Mouse (Mus musculus) cortical plate, adult 2 months (tissue): ENCODE measurements around the gene Zfp367.

ENCODE experiments used
- CTCF ChIP-seq: fragments of 200-500 bp; IDR thresholded peaks from 2 replicates; pipeline ENCODE4 v1.5.1; 2011; ENCODE audit warnings: mild to moderate bottlenecking, control low read depth, low read length; ENCODE audit not compliant: insufficient read depth; ENCODE audit errors: extremely low read depth
- POLR2A ChIP-seq: fragments of 200-500 bp; IDR thresholded peaks from 2 replicates; pipeline ENCODE4 v1.6.1; 2011; ENCODE audit warnings: mild to moderate bottlenecking, low read length, control low read depth; ENCODE audit not compliant: insufficient read depth; ENCODE audit errors: extremely low read depth

GRCm38 (mm10) chr13:64153751-64154267 lies 807 bp upstream of the Zfp367 start:
- TF ChIP-seq CTCF (no peak), POLR2A (no peak)
